Mouse (Mus musculus): ENCODE measurements around the gene Gm44805. TPM values are rescaled to one million over a fixed set of nuclear protein-coding genes. Genes with fewer than 3 reads are reported as not detected.
"Not testable (repeated sequence)": the region's sequence is repeated elsewhere in the genome, so short reads cannot be mapped to it uniquely, and the experiment has no call there.

Gene Gm44805
- total RNA-seq, 2 experiments from 2014 or later: not detected

- ATAC-seq (replicated peaks; ENCODE audit: poor library complexity): no peak
These were observed 19.3 kb upstream of the Gm44805 start for GRCm38 (mm10) chr7:19700299-19701068.

- no peak for ATAC-seq (replicated peaks; ENCODE audit: poor library complexity)
These were observed 18.6 kb upstream of the Gm44805 start for GRCm38 (mm10) chr7:19699827-19700148.

GRCm38 (mm10) chr7:19698907-19699826 lies 17.9 kb upstream of the Gm44805 start, which contains the start of gene Apoe:
Gene Apoe (minus strand): TSS chr7:19699188.
- peak; percentile 48 for ATAC-seq (replicated peaks; ENCODE audit: poor library complexity)

- ATAC-seq (replicated peaks; ENCODE audit: poor library complexity): peak; percentile 29
These were observed 17.0 kb upstream of the Gm44805 start for GRCm38 (mm10) chr7:19697949-19698906.

- ATAC-seq (replicated peaks; ENCODE audit: poor library complexity): no peak
These were observed 15.2 kb upstream of the Gm44805 start for GRCm38 (mm10) chr7:19696336-19696873.

GRCm38 (mm10) chr7:19695881-19696280 lies 14.7 kb upstream of the Gm44805 start:
- no peak for ATAC-seq (replicated peaks; ENCODE audit: poor library complexity)

- ATAC-seq (replicated peaks; ENCODE audit: poor library complexity): 0 out of 2 replicates have a peak, but pooled peaks have one; percentile 3
These were observed 14.0 kb upstream of the Gm44805 start for GRCm38 (mm10) chr7:19695213-19695594.

GRCm38 (mm10) chr7:19694336-19695212 lies 13.4 kb upstream of the Gm44805 start:
- ATAC-seq (replicated peaks; ENCODE audit: poor library complexity): 0 out of 2 replicates have a peak, but pooled peaks have one; percentile 0

GRCm38 (mm10) chr7:19693421-19693820 lies 12.2 kb upstream of the Gm44805 start:
- ATAC-seq (replicated peaks; ENCODE audit: poor library complexity): peak; percentile 63

- no peak for ATAC-seq (replicated peaks; ENCODE audit: poor library complexity)
These were observed 10.9 kb upstream of the Gm44805 start, which contains the start of gene Apoc1 for GRCm38 (mm10) chr7:19691873-19692865. Gene Apoc1 (minus strand): TSS chr7:19692660.

- no peak for ATAC-seq (replicated peaks; ENCODE audit: poor library complexity)
These were observed 10.2 kb upstream of the Gm44805 start for GRCm38 (mm10) chr7:19691434-19691833.

- ATAC-seq (replicated peaks; ENCODE audit: poor library complexity): no peak
These were observed 9.6 kb upstream of the Gm44805 start for GRCm38 (mm10) chr7:19690845-19691244.

GRCm38 (mm10) chr7:19688611-19689010 lies 7.4 kb upstream of the Gm44805 start:
- ATAC-seq (replicated peaks; ENCODE audit: poor library complexity): no peak

GRCm38 (mm10) chr7:19688101-19688500 lies 6.9 kb upstream of the Gm44805 start:
- no peak for ATAC-seq (replicated peaks; ENCODE audit: poor library complexity)

GRCm38 (mm10) chr7:19686927-19687583 lies 5.8 kb upstream of the Gm44805 start:
- ATAC-seq (replicated peaks; ENCODE audit: poor library complexity): not testable (repeated sequence)

- ATAC-seq (replicated peaks; ENCODE audit: poor library complexity): no peak
These were observed 5.3 kb upstream of the Gm44805 start for GRCm38 (mm10) chr7:19686521-19686920.

- ATAC-seq (replicated peaks; ENCODE audit: poor library complexity): no peak
These were observed 4.2 kb upstream of the Gm44805 start for GRCm38 (mm10) chr7:19685374-19685773.
